Mouse (Mus musculus) layer of hippocampus, adult 18-20 months (tissue): Measurements from ENCODE around the gene 1700028J19Rik. TPM values are rescaled to one million over a fixed set of nuclear protein-coding genes. Genes with fewer than 3 reads are reported as not detected.

Experiments used
- DNase-seq, 2 experiments: peaks; one replicate each; pipeline ENCODE4 v3.0.0; 2022; ENCODE audit warnings: low spot score in 2 of 2
- long read RNA-seq: library from polyadenylated mRNA; stranded (forward); transcript quantifications from one replicate; pipeline ENCODE4 v2.0.0, GENCODE M21; 2021
- total RNA-seq, 2 experiments: library from RNA; stranded (reverse); gene quantifications; 2 replicates each; pipeline ENCODE4 v1.2.3; 2021

1700028J19Rik gene
- under 1 TPM; 0.62 to 0.84 TPM for total RNA-seq
- long read RNA-seq, partial matches to known transcripts, result 0 of 1 reads
- long read RNA-seq, other reads (novel, unspliced or antisense), result 1 of 1 reads

- peak; percentile 87 to 94 for DNase-seq
These were observed at the start of gene 1700028J19Rik, which contains the start of gene 2410002F23Rik for GRCm38 (mm10) chr7:44246055-44246983. Gene 1700028J19Rik, minus strand, starts transcription at chr7:44246695. Gene 2410002F23Rik, plus strand, starts transcription at chr7:44246722.

DNA sequence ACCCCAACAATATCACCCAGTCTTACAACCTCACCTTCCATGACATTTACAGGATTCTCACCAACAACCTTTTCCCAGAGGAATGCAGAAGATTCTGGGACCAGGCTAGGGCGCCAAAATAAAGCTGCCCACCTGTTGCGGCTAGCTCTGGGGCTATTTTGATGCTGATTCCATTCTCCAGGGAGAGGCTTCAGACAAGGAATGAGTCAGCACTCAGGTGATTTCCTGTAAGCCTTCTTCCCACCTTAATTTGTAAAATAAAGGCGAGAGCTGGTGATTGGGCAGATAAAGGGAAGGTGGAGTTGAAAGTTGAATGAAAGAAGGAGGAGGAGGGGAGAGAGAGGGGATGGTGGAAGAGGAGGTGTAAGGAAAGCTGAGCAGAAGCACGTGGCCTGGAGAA, 44.9 kb upstream of the 1700028J19Rik start:
- DNase-seq, result no peak

- DNase-seq, result no peak
These were observed 44.5 kb upstream of the 1700028J19Rik start for GRCm38 (mm10) chr7:44290986-44291385.

GRCm38 (mm10) chr7:44287760-44288159, 41.3 kb upstream of the 1700028J19Rik start:
- DNase-seq, result no peak

DNA sequence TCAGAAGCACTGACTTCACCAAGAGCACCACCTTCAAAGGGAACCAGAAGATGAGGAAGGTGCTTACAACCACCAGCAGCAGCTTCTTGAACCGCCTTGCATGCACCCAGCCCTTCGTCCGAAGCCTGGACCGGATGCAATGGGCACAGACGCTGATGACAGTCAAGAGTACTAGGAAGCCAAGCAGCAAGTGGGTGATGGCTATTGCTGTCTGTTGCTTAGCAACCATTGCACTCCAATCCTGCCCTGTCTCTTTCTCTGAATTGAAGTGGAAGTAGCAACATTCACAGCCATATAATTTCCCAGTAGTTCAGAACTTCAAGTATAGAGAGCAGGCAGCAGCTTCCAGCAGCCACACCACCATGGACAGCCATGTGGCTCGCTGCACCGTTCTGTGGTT, 35.1 kb upstream of the 1700028J19Rik start:
- no peak for DNase-seq

GRCm38 (mm10) chr7:44280959-44281358, 34.5 kb upstream of the 1700028J19Rik start:
- no peak for DNase-seq

GRCm38 (mm10) chr7:44277250-44277622, 30.7 kb upstream of the 1700028J19Rik start:
- DNase-seq, result peak in 1 of 2 experiments; percentile 82

DNA sequence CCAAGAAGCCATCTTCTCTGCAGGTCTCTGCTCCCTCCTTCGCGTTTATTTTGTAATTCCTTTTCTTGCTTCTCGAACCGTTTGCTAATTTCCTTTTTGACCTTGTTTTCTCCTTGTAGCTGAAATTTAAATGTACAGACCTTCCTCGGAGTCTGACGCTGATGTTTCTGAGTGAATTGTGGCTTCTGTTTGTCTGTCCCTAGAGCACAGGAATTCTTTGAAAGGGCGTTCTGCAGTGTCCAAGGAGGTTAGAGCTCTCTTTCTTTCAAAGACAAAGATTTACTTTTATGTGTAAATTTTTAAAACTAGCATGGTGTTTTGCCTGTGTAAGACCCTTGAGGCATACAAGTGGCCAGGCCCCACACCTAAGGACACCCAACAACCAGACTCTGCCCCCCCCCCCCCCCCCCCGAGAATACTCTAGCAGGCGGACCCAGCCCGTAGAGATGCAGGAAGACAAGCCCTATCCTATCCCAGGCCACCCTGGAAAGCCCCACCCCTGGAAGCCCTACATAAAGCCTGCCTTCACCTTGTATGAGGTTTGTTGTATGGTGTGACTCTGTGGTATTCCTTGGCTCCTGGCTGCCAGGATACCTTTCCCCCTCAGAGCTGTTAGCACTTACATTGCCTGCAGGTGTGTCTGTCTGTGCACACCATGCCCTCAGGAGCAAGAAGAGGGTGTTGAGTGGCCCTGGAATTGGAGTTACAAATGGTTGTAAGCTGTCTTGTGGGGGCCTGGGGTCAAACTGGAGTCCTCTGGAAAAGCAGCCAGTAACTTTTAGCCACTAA, 30.2 kb upstream of the 1700028J19Rik start:
- no peak for DNase-seq

GRCm38 (mm10) chr7:44275546-44275945, 29.1 kb upstream of the 1700028J19Rik start:
- no peak for DNase-seq

DNA sequence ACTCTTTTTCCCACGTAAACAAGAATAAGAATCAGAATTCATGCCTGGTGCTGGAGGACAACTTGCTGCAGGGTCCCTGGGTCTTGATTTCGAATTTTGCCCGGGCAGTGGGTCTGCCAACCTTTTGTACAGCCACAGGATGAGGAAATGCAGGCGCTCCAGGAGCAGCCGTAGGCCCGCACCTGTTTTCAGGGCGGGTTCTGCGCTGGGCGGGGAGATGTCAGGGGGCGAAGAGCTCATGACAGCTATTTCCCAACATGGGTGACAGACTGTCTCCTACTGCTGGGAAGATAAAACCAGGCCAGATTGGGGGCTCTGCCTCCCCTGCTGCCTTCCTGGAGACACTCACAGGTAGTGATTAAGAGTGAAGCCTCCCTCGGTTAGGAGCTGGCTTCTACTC, 27.6 kb upstream of the 1700028J19Rik start:
- no peak for DNase-seq

DNA sequence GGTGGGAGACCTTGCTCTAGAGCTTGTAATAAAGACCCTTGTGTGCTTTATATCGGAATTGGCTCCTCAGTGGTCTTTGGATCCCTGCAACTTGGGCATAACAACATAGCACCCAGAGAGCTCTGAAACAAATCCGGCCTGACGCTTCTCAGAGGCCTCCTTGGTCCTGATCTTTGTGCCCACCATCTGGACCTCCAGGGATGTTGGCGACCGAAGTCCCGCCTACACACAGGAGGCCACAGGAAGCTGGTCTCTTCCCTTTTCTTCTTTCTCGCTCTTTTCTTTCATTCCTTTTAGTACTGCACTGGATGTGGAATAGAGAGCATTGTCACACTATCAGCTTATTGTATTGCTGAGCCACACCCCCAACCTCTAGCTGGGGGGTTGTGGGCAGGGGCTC, 27.0 kb upstream of the 1700028J19Rik start:
- DNase-seq, result no peak

- no peak for DNase-seq
These were observed 26.1 kb upstream of the 1700028J19Rik start for GRCm38 (mm10) chr7:44272546-44272945.

GRCm38 (mm10) chr7:44271309-44271708, 24.8 kb upstream of the 1700028J19Rik start:
- DNase-seq, result no peak

- DNase-seq, result no peak
These were observed 22.9 kb upstream of the 1700028J19Rik start for GRCm38 (mm10) chr7:44269397-44269796.

GRCm38 (mm10) chr7:44268117-44268516, 21.6 kb upstream of the 1700028J19Rik start:
- DNase-seq, result no peak

DNA sequence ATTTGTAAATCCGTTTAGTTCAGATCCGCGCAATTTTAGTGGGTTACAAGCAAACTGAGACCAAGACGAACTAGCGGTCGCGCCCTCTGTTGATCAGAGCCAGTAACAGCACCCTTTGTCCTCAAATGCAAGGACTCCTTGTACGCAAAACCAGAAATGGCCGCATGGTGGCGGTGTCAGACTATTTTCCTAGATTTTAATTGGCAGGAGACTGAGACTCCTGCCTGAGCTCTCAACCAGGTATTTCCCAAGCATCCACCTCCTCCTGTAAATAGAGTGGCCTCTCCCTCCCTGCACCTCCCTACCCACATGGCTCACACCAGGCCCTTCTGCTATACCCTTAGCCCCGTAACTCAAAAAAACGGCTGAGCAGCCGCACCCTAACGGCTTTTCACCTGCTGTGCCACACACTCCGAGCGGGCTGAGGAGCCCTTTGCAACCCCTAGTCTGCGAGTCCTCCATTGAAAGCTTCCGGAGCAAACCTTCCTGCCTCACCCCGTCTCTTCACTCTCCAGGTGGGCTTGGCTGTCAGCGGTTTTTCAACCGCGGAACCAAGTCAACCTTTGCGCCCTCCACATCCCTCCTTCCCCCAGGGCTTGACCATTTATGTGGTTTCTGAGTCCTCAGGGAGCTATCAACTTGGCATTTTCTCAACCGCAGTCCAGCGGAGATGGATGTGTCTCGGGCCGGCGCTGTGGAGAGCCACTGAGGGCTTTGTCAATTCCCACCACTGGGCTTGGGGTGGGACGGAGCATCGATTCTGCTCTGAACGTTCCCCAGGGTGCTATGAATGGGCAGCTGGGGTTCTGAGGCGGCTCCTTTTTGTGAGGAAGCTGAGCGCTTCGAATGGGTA, 16.5 kb upstream of the 1700028J19Rik start:
- peak; percentile 92 to 99 for DNase-seq

GRCm38 (mm10) chr7:44261147-44261546, 14.7 kb upstream of the 1700028J19Rik start, which contains the start of gene Gm15517:
Gene Gm15517, plus strand, starts transcription at chr7:44261447.
- DNase-seq, result no peak

DNA sequence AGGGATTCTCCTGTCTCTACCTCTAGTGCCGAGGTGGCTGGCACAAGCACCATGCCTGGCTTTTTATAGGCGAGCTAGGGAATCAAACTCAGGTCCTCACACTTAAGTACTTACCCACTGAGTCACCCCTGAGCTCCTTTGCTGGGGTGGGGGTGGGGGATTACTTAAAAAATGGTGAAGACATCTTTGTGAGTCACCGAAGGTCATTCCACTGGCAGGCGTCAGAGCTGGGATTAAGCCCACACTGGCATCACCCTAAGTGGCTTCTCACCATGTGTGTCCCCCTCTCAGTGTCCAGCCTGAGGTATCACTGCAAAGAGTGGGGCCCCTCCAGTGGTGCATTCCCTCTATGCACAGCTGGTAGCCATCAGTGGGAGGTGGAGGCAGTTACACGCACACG, 13.9 kb upstream of the 1700028J19Rik start:
- no peak for DNase-seq

- no peak for DNase-seq
These were observed 10.8 kb upstream of the 1700028J19Rik start, which contains the start of gene Acp4 for GRCm38 (mm10) chr7:44257278-44257677. Gene Acp4, minus strand, starts transcription at chr7:44257378.

GRCm38 (mm10) chr7:44254930-44255329, 8.4 kb upstream of the 1700028J19Rik start:
- DNase-seq, result no peak
